Mouse (Mus musculus) heart, adult 2 months (tissue): ENCODE results near the gene Csnk1g1. TPM values are rescaled to one million over a fixed set of nuclear protein-coding genes. Genes with fewer than 3 reads are reported as not detected.

Experiments
- DNase-seq, 2 experiments: peaks; one replicate each; pipeline ENCODE4 v3.0.0; 2021
- H3K27ac ChIP-seq: fragments of 200-600 bp; 2 replicates; pipeline ENCODE4 v1.8.1; 2022
- H3K27me3 ChIP-seq: fragments of 200-500 bp; 2 replicates; pipeline ENCODE4 v1.6.1; 2012; ENCODE audit warnings: mild to moderate bottlenecking, low read length, inconsistent platforms, mixed read lengths; ENCODE audit not compliant: control insufficient read depth, insufficient read depth
- H3K36me3 ChIP-seq: fragments of 200-500 bp; 2 replicates; pipeline ENCODE4 v1.6.1; 2012; ENCODE audit warnings: low read length, inconsistent platforms; ENCODE audit not compliant: control insufficient read depth, insufficient read depth
- H3K4me1 ChIP-seq: fragments of 200-500 bp; 2 replicates; pipeline ENCODE4 v1.6.1; 2011; ENCODE audit warnings: low read length; ENCODE audit not compliant: control insufficient read depth, insufficient read depth
- H3K4me3 ChIP-seq: fragments of 200-600 bp; 2 replicates; pipeline ENCODE4 v1.8.1; 2022
- H3K79me2 ChIP-seq: fragments of 200-500 bp; replicated peaks from 2 replicates; pipeline ENCODE4 v1.6.1; 2012; ENCODE audit warnings: mild to moderate bottlenecking, inconsistent platforms, low read length, moderate library complexity, mixed read lengths; ENCODE audit not compliant: control insufficient read depth, insufficient read depth
- H3K9ac ChIP-seq: fragments of 200-500 bp; 2 replicates; pipeline ENCODE4 v1.6.1; 2012; ENCODE audit warnings: low read depth, mild to moderate bottlenecking, control low read depth, inconsistent platforms, low read length, mixed read lengths
- CTCF ChIP-seq: fragments of 200-600 bp; IDR thresholded peaks from 2 replicates; pipeline ENCODE4 v1.8.1; 2022; ENCODE audit warnings: antibody characterized with exemption, mild to moderate bottlenecking, moderate library complexity
- EP300 ChIP-seq: fragments of 200-500 bp; IDR thresholded peaks from 2 replicates; pipeline ENCODE4 v1.6.1; 2011; ENCODE audit warnings: low read depth, low read length, control low read depth; ENCODE audit not compliant: insufficient read depth
- POLR2A ChIP-seq: fragments of 200-500 bp; IDR thresholded peaks from 2 replicates; pipeline ENCODE4 v1.6.1; 2011; ENCODE audit warnings: mild to moderate bottlenecking, low read depth, low read length, control low read depth; ENCODE audit not compliant: insufficient read depth
- WGBS: fragments of 180-500 bp; shearing (Covaris S2); methylation state at CpG from one replicate; pipeline ENCODE4 v1.1.7; 2018; 5-methylcytosine and 5-hydroxymethylcytosine counted together
- intact Hi-C: fragments of 180-260 bp; cut with DNase I; formaldehyde crosslinking; loops from one replicate; pipeline ENCODE4 v1.15.1; 2025
- polyA plus RNA-seq: library from polyadenylated mRNA; depleted of rRNA; stranded (reverse); fragments of >200 nt; gene quantifications from 2 replicates; pipeline ENCODE4 v1.2.3, GENCODE M21; 2012
- total RNA-seq, 2 experiments: library from RNA; stranded (reverse); gene quantifications; 2 replicates each; pipeline ENCODE4 v1.2.3; 2021

Gene Csnk1g1
- total and polyA plus RNA-seq, 3 experiments, result 3.6 to 10.8 (median 8.8) TPM

GRCm38 (mm10) chr9:65917015-65917414 is 8.3 kb downstream of the Csnk1g1 start:
- intact Hi-C loops, result no loop called here
- Histone ChIP-seq H3K79me2 (peaks cover 1% of the 10 kb centered on the region; the same call in 1 of the 2 replicates), H3K4me3 (no peak overlapping the region), H3K4me1 (peaks cover 2% of the 10 kb centered on the region; the same call in 1 of the 2 replicates), H3K36me3 (no peaks in the 10 kb centered on the region), H3K27me3 (no peaks in the 10 kb centered on the region), H3K27ac (no peak overlapping the region), H3K9ac (no peak overlapping the region)
- DNase-seq, result no peak
- 77% methylated on average over 1 of the region's 1 CpGs for whole genome bisulfite sequencing
- no peak for TF ChIP-seq POLR2A

GRCm38 (mm10) chr9:65928456-65928855 is 19.7 kb downstream of the Csnk1g1 start:
- intact Hi-C loops, result no loop called here
- no peaks in the 10 kb centered on the region; the same call in 1 of the 2 replicates for H3K36me3 ChIP-seq
- H3K4me1 ChIP-seq, result no peaks in the 10 kb centered on the region
- H3K27ac ChIP-seq, result no peak overlapping the region
- H3K27me3 ChIP-seq, result no peaks in the 10 kb centered on the region
- H3K4me3 ChIP-seq, result no peak overlapping the region
- no peak for DNase-seq
- H3K79me2 ChIP-seq, result peaks cover 4% of the 10 kb centered on the region; the same call in 1 of the 2 replicates
- TF ChIP-seq CTCF, result no peak
- no peak for TF ChIP-seq POLR2A
- no peak for TF ChIP-seq EP300
- no peak overlapping the region for H3K9ac ChIP-seq

- H3K9ac ChIP-seq, result no peak overlapping the region
- no peaks in the 10 kb centered on the region; the same call in 1 of the 2 replicates for H3K36me3 ChIP-seq
- TF ChIP-seq CTCF (no peak), EP300 (no peak), POLR2A (no peak)
- no peak overlapping the region for H3K27ac ChIP-seq
- H3K27me3 ChIP-seq, result no peaks in the 10 kb centered on the region
- H3K79me2 ChIP-seq, result peaks cover 2% of the 10 kb centered on the region; the same call in 1 of the 2 replicates
- DNase-seq, result no peak
- intact Hi-C loops, result no loop called here
- H3K4me1 ChIP-seq, result no peaks in the 10 kb centered on the region
- no peak overlapping the region for H3K4me3 ChIP-seq
Observed at GRCm38 (mm10) chr9:65929826-65930225, 21.1 kb downstream of the Csnk1g1 start.

DNA sequence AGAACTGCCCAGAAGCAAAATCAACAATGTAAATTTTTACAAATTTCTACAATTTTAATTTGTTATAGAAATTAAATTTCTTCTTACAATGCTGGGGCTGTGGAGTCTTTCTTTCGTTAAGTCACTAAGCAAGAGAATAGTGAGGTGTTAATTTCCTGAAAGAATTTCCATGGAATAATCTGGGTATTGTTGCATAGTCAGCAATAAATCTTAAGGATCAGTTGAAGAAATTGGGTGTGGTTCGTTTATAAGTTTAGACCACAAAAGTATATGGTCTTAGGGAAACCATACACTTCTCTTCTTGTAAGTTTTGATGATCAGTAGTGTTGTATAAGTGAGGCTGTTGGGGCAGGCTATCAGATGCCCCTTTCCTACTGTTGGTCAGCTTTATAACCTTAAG is 28.8 kb downstream of the Csnk1g1 start:
- H3K4me1 ChIP-seq, result no peaks in the 10 kb centered on the region
- no peak overlapping the region for H3K4me3 ChIP-seq
- H3K27me3 ChIP-seq, result no peaks in the 10 kb centered on the region
- TF ChIP-seq POLR2A, result no peak
- TF ChIP-seq EP300, result no peak
- TF ChIP-seq CTCF, result no peak
- 88% methylated on average over 2 of the region's 2 CpGs for WGBS
- intact Hi-C loops, result no loop called here
- DNase-seq, result no peak
- H3K36me3 ChIP-seq, result no peaks in the 10 kb centered on the region
- H3K9ac ChIP-seq, result no peak overlapping the region
- no peak overlapping the region for H3K27ac ChIP-seq
- peaks cover 2% of the 10 kb centered on the region; the same call in 1 of the 2 replicates for H3K79me2 ChIP-seq

DNA sequence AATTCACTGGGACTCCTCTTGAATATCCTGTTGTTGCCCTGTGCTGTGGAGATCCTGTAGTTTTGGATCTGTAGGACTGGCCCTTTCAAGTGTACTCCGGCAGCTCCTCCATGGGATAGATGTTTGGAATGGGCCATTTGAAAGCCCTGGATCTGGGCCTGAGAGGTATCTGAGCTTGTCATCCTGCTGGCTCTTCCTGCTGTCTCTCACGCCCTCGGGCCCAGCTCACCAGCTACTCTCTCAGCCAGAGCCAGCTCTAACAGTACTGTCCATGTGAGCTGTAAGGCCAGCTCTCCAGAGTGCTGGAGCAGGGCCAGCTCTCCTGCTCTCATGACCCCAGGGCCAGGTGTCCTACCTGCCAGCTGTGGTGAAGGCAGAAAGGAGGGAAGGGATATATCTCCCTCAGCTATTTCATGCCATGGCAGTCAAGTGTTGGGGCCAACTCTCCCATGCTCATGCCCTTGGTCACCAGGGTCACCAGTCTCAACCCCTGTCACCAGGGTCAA is 42.4 kb downstream of the Csnk1g1 start:
- intact Hi-C loops, result no loop called here
- WGBS, result 57% methylated on average over 3 of the region's 3 CpGs
- H3K4me1 ChIP-seq, result no peaks in the 10 kb centered on the region
- H3K79me2 ChIP-seq, result no peaks in the 10 kb centered on the region
- TF ChIP-seq CTCF (no peak), EP300 (no peak), POLR2A (no peak)
- peak in 1 of 2 experiments; percentile 3 for DNase-seq
- no peak overlapping the region for H3K4me3 ChIP-seq
- no peak overlapping the region for H3K27ac ChIP-seq
- H3K9ac ChIP-seq, result no peak overlapping the region
- no peaks in the 10 kb centered on the region for H3K27me3 ChIP-seq
- H3K36me3 ChIP-seq, result no peaks in the 10 kb centered on the region

DNA sequence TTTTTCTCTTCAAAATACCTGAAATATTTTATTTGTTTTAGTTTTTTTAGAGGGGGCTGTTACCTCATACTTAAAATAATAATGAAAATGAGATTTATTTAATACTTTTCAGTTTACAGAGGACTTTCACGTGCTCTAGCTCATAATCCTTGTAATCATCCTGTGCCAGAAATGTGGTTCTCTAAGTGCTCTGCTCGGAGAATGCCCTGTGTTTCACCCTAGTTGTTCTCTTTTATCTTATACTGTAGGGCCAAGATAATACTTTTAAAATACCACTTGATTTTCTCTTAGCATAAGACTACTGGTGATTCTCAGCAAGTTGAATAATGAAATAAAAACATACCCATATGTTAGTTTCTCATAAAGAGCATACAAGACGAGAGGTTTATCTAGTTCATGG is 61.3 kb downstream of the Csnk1g1 start:
- Histone ChIP-seq H3K79me2 (no peaks in the 10 kb centered on the region), H3K9ac (no peak overlapping the region), H3K27ac (no peak overlapping the region), H3K36me3 (peaks cover 3% of the 10 kb centered on the region; the same call in 1 of the 2 replicates), H3K27me3 (no peaks in the 10 kb centered on the region), H3K4me3 (no peak overlapping the region), H3K4me1 (no peaks in the 10 kb centered on the region)
- 68% methylated on average over 3 of the region's 3 CpGs for WGBS
- DNase-seq, result no peak
- TF ChIP-seq EP300, result no peak
- no peak for TF ChIP-seq CTCF
- TF ChIP-seq POLR2A, result no peak
- intact Hi-C loops, result no loop called here
